Mouse (Mus musculus): ENCODE measurements around the gene Amigo3. TPM values are rescaled to one million over a fixed set of nuclear protein-coding genes. Genes with fewer than 3 reads are reported as not detected.

Amigo3 gene
- polyA plus RNA-seq, 1 experiment from 2014 or later: 1.4 TPM

DNA sequence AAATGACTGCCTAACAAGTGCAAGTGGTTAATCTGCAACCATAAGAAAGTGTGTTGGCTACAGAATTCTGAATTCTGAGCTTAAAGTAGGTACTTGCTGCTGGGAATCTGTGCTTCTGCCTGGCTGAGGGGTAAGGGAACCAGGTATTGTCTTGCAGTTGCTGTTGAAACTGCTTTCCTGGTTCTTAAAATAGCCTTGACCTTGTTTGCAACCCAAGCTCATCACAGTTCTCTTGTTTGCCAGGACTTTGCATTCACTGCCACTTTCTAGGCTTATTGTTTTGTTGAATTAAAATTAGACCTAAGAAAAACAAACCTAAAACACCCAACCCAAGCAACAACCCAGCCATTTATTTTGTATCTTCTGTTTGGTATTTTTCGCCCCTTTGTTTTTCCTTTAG, 32.2 kb upstream of the Amigo3 start:
- Histone ChIP-seq H3K4me1 (replicated peaks; ENCODE audit: insufficient read depth, low read length) (0 out of 2 replicates have a peak, but pooled peaks cover 6% of the 10 kb centered on the region), H3K4me3 (replicated peaks; ENCODE audit: low read depth, low read length) (no peak overlapping the region), H3K4me2 (ENCODE audit: low read length) (no peak overlapping the region), H3K9me3 (replicated peaks; ENCODE audit: low read length) (no peaks in the 10 kb centered on the region), H3K27ac (peak overlapping the region; percentile 47; the same call in 1 of the 2 replicates), H3K27me3 (ENCODE audit: insufficient read depth, low read length) (no peaks in the 10 kb centered on the region), H3K9ac (ENCODE audit: low read depth, low read length) (no peak overlapping the region), H3K36me3 (ENCODE audit: insufficient read depth, low read length) (peaks cover 15% of the 10 kb centered on the region; the same call in 1 of the 2 replicates)
- ATAC-seq (replicated peaks; ENCODE audit: low FRiP score, low read depth) (no peak), DNase-seq (ENCODE audit: low spot score) (no peak)
- 76% methylated on average over 1 of the region's 1 CpGs for WGBS
- TF ChIP-seq CTCF (IDR thresholded peaks at IDR 0.05; ENCODE audit: low read depth): no peak

DNA sequence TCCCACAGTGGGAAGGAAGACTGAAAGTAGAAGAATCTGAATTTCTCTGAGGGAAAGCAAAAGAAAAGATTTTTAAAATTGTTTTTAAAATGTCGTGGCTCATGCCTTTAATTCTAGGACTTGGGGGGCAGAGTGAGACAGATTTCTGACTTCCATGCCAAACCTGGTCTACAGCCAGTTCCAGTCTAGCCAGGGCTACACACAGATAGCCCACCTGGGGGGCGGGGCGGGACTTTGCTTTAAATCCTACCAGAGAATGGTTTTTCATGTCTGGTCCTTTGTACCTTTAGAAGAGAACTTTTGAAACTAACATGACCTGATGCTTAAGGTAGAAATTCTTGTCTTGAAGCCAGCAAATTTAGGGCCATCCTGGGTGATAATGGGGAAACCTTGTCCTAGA, 29.7 kb upstream of the Amigo3 start:
- no peaks in the 10 kb centered on the region for H3K9me3 ChIP-seq (replicated peaks; ENCODE audit: low read length)
- no peak overlapping the region for H3K9ac ChIP-seq (ENCODE audit: low read depth, low read length)
- 91% methylated on average over 3 of the region's 3 CpGs for WGBS
- no peak overlapping the region for H3K4me2 ChIP-seq (ENCODE audit: low read length)
- no peak overlapping the region for H3K4me3 ChIP-seq (replicated peaks; ENCODE audit: low read depth, low read length)
- no peaks in the 10 kb centered on the region for H3K27me3 ChIP-seq (ENCODE audit: insufficient read depth, low read length)
- ATAC-seq (replicated peaks; ENCODE audit: low FRiP score, low read depth): no peak
- H3K27ac ChIP-seq: no peak overlapping the region
- no peak for TF ChIP-seq CTCF (IDR thresholded peaks at IDR 0.05; ENCODE audit: low read depth)
- 0 out of 2 replicates have a peak, but pooled peaks cover 6% of the 10 kb centered on the region for H3K4me1 ChIP-seq (replicated peaks; ENCODE audit: insufficient read depth, low read length)
- no peak for DNase-seq (ENCODE audit: low spot score)
- peaks cover 25% of the 10 kb centered on the region for H3K36me3 ChIP-seq (ENCODE audit: insufficient read depth, low read length)

DNA sequence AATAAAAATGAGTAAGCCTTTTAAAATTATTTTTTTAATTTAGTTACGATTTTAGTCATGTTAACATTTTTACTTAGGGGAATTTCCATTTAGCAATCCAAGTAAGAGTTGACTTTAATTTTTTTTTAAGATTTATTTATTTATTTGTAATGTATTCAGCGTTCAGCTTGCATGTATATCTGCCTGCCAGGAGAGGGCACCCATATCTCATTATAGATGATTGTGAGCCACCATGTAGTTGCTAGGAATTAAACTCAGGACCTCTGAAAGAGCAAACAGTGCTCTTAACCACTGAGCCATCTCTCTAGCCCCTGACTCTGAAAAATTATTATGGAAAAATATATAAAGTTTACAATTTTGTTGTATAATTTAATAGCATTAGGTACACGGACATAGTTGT, 26.4 kb upstream of the Amigo3 start:
- H3K36me3 ChIP-seq (ENCODE audit: insufficient read depth, low read length): peaks cover 25% of the 10 kb centered on the region
- H3K27ac ChIP-seq: no peak overlapping the region
- no peaks in the 10 kb centered on the region for H3K4me1 ChIP-seq (replicated peaks; ENCODE audit: insufficient read depth, low read length)
- ATAC-seq (replicated peaks; ENCODE audit: low FRiP score, low read depth) (no peak), DNase-seq (ENCODE audit: low spot score) (peak; percentile 15)
- peak; percentile 49 for TF ChIP-seq CTCF (IDR thresholded peaks at IDR 0.05; ENCODE audit: low read depth)
- H3K9me3 ChIP-seq (replicated peaks; ENCODE audit: low read length): no peaks in the 10 kb centered on the region
- H3K27me3 ChIP-seq (ENCODE audit: insufficient read depth, low read length): no peaks in the 10 kb centered on the region
- H3K4me3 ChIP-seq (replicated peaks; ENCODE audit: low read depth, low read length): no peak overlapping the region
- H3K9ac ChIP-seq (ENCODE audit: low read depth, low read length): no peak overlapping the region
- 91% methylated on average over 3 of the region's 3 CpGs for WGBS
- no peak overlapping the region for H3K4me2 ChIP-seq (ENCODE audit: low read length)

DNA sequence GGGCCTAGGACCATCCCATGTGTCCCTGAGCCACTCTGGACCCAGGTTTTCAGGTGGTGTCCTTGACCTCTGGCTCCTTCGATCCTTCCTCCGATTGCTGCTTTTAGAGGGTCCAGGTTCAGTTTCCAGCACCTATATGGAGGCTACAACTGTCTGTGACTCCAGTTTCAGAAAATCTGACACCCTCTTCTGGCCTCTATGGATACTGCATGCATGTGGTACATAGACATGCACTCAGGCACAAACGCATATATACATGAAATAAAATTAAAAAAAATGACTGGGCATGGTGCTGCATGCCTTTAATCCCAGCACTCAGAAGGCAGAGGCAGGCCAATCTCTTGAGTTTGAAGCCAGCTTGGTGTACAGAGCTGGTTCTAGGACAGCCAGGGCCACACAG, 25.1 kb upstream of the Amigo3 start:
- Histone ChIP-seq H3K27ac (no peak overlapping the region), H3K4me1 (replicated peaks; ENCODE audit: insufficient read depth, low read length) (no peaks in the 10 kb centered on the region), H3K9me3 (replicated peaks; ENCODE audit: low read length) (no peaks in the 10 kb centered on the region), H3K4me2 (ENCODE audit: low read length) (no peak overlapping the region), H3K9ac (ENCODE audit: low read depth, low read length) (no peak overlapping the region), H3K4me3 (replicated peaks; ENCODE audit: low read depth, low read length) (no peak overlapping the region), H3K36me3 (ENCODE audit: insufficient read depth, low read length) (peaks cover 34% of the 10 kb centered on the region), H3K27me3 (ENCODE audit: insufficient read depth, low read length) (no peaks in the 10 kb centered on the region)
- TF ChIP-seq CTCF (IDR thresholded peaks at IDR 0.05; ENCODE audit: low read depth): peak; percentile 3; the same call in 1 of the 2 replicates
- DNase-seq (ENCODE audit: low spot score) (no peak), ATAC-seq (replicated peaks; ENCODE audit: low FRiP score, low read depth) (no peak)
- WGBS: 98% methylated on average over 3 of the region's 3 CpGs

DNA sequence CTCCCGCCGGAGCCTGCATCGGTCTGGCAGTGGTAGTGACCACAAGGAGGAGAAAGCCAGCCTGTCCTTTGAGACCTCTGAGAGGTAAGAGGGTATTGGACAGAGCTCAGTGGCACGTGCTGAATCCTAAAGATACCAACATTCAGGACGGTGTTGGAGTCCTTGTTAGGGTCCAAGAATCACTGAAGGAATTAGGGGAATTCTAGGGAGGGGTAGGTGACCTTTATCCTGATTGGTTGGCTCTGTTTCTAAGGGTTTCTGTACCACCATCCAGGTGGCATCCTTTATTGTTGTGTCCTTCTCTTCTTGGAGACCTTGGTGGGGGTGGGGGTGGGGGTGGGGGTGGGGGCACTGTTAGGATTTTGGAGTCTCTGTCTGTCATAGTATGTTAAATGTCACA, 20.8 kb upstream of the Amigo3 start:
- H3K9me3 ChIP-seq (replicated peaks; ENCODE audit: low read length): no peaks in the 10 kb centered on the region
- no peak overlapping the region for H3K9ac ChIP-seq (ENCODE audit: low read depth, low read length)
- ATAC-seq (replicated peaks; ENCODE audit: low FRiP score, low read depth) (no peak), DNase-seq (ENCODE audit: low spot score) (no peak)
- H3K36me3 ChIP-seq (ENCODE audit: insufficient read depth, low read length): peaks cover 34% of the 10 kb centered on the region
- no peak overlapping the region for H3K4me3 ChIP-seq (replicated peaks; ENCODE audit: low read depth, low read length)
- H3K4me2 ChIP-seq (ENCODE audit: low read length): no peak overlapping the region
- H3K27ac ChIP-seq: no peak overlapping the region
- H3K27me3 ChIP-seq (ENCODE audit: insufficient read depth, low read length): no peaks in the 10 kb centered on the region
- TF ChIP-seq CTCF (IDR thresholded peaks at IDR 0.05; ENCODE audit: low read depth): no peak
- 93% methylated on average over 5 of the region's 5 CpGs for WGBS
- no peaks in the 10 kb centered on the region for H3K4me1 ChIP-seq (replicated peaks; ENCODE audit: insufficient read depth, low read length)

DNA sequence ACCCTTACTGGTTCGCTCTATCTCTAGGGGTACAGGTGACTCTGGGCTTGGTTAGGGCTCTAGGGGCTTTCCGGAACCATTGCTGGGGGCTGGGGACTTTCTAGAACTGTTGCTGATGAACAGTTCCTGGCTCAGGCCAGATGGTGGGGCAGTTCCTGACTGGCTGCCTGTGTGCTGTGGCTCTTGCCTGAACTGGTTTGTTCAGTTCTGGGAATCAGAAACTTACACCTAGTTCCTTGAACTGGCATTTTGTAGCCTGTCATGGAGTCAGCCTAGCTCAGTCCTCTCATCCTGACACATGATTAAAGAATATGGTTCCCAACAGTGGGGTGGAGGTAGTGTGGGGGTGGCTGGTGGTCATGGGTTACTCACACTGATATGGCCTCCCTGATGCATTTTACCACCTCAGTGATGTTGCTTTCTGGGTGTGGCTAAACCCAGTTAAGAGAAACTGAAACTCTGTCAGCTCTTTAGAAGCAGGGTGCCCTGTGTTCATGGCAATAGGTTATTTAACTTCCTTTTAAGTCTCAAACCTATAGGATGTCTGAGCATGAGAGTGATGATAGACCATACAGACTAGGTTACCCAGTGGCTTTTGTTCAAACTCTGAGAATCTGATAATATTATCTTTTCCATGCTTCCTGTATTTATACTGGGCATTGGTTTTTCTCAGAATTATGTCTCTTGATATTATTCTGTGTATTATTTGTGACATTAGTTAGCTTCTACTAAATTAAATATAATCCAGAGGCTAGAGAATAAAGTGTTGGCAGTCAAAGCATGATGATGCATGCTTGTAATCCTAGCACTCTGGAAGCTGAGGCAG, 17.4 kb upstream of the Amigo3 start:
- Histone ChIP-seq H3K4me2 (ENCODE audit: low read length) (no peak overlapping the region), H3K36me3 (ENCODE audit: insufficient read depth, low read length) (peaks cover 30% of the 10 kb centered on the region), H3K9ac (ENCODE audit: low read depth, low read length) (no peak overlapping the region), H3K4me1 (replicated peaks; ENCODE audit: insufficient read depth, low read length) (no peaks in the 10 kb centered on the region), H3K4me3 (replicated peaks; ENCODE audit: low read depth, low read length) (no peak overlapping the region), H3K27ac (no peak overlapping the region), H3K27me3 (ENCODE audit: insufficient read depth, low read length) (no peaks in the 10 kb centered on the region), H3K9me3 (replicated peaks; ENCODE audit: low read length) (no peaks in the 10 kb centered on the region)
- TF ChIP-seq CTCF (IDR thresholded peaks at IDR 0.05; ENCODE audit: low read depth): peak; percentile 31; the same call in 1 of the 2 replicates
- WGBS: 87% methylated on average over 2 of the region's 2 CpGs
- DNase-seq (ENCODE audit: low spot score): no peak
- ATAC-seq (replicated peaks; ENCODE audit: low FRiP score, low read depth): peak; percentile 43; the same call in 1 of the 2 replicates
